ENCODE assay signal across 25 mouse cellular contexts in the genomic region with DNA sequence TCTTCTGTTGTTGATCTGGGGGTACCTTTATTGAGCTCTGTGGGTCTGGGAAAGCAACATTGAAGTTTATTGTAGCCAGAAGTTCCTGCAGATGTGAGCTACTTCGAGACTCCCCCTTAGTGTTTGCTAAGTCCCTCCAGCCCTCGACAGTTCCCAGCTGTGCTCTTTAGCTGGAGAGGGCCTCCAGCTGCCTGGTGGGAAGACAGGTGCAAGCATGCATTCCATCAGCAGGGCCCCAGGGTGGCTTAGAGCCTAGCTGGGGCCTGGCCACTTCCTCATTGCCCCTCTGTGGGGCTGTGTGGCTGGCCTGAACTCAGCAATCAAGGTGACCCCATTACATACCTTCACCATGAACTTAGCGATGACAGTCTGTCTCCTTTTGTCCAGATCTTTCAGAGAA.
"Had no signal": no experiment of that assay in that cellular context is flagged by ENCODE, and none has a peak within 500 bp of the region (broad histone marks: within the 10 kb centered on the region; RNA-seq: fewer than 3 reads in every experiment).

No protein-coding gene starts in this region.

- H3K27ac ChIP-seq: kidney, postnatal 0 days; layer of hippocampus, adult 2 months; limb, embryonic 15.5 days; liver, embryonic 14.5 days; midbrain, embryonic 10.5 days; midbrain, embryonic 13.5 days; neural tube, embryonic 13.5 days; stomach, embryonic 15.5 days had no signal

- H3K27me3 ChIP-seq: limb, embryonic 15.5 days; megakaryocyte, embryonic 14.5 days; midbrain, embryonic 13.5 days; neural tube, embryonic 13.5 days; stomach, embryonic 15.5 days had no signal

- H3K4me2 ChIP-seq: limb, embryonic 15.5 days; liver, embryonic 11.5 days; lung, embryonic 14.5 days; midbrain, embryonic 13.5 days; neural tube, embryonic 13.5 days; stomach, embryonic 15.5 days had no signal

- DNase-seq: kidney, adult 2 months; layer of hippocampus, adult 9-11 months; left cerebral cortex, postnatal 4 days; liver, postnatal 0 days; lung, embryonic 14.5 days; lung, postnatal 36 days; retina, postnatal 1 day; right cerebral cortex, postnatal 25 days; spleen, adult 18-20 months; thymus, adult 2 months; thymus, postnatal 14 days; thymus, postnatal 4 days had no signal

- H3K4me1 ChIP-seq: limb, embryonic 15.5 days; megakaryocyte, embryonic 14.5 days; midbrain, embryonic 10.5 days; midbrain, embryonic 13.5 days; neural tube, embryonic 13.5 days; stomach, embryonic 15.5 days had no signal

- ATAC-seq: liver, postnatal 0 days; lung, postnatal 0 days; midbrain, embryonic 13.5 days; midbrain, embryonic 16.5 days had no signal

- H3K4me3 ChIP-seq: layer of hippocampus, adult 2 months; limb, embryonic 15.5 days; megakaryocyte, embryonic 14.5 days; midbrain, embryonic 10.5 days; midbrain, embryonic 13.5 days; myocyte; neural tube, embryonic 13.5 days; stomach, embryonic 15.5 days had no signal

- H3K9ac ChIP-seq: limb, embryonic 15.5 days; liver, embryonic 14.5 days; liver, postnatal 0 days; lung, embryonic 14.5 days; midbrain, embryonic 13.5 days; neural tube, embryonic 13.5 days; stomach, embryonic 15.5 days had no signal

- H3K9me3 ChIP-seq: limb, embryonic 15.5 days; megakaryocyte, embryonic 14.5 days; midbrain, embryonic 10.5 days; midbrain, embryonic 13.5 days; neural tube, embryonic 13.5 days; stomach, embryonic 15.5 days had no signal
